Comparison of ENCODE assay signal across 14 mouse cellular contexts in genomic region chr6:127684981-127685380, GRCm38 (mm10).
DNase-seq lines count a peak whose midpoint lies in the region; ATAC-seq and TF ChIP-seq lines count a peak whose summit lies in the region.
"Had no signal": no experiment of that assay in that cellular context is flagged by ENCODE, and none has a peak within 500 bp of the region (broad histone marks: within the 10 kb centered on the region; RNA-seq: fewer than 3 reads in every experiment).

No protein-coding gene starts in this region.

- no peak overlapping the region for H3K9ac ChIP-seq in forebrain, embryonic 15.5 days (replicated peaks)
- H3K9ac ChIP-seq in hindbrain, postnatal 0 days (replicated peaks; ENCODE audit: low read length), result no peak overlapping the region
- no peak overlapping the region for H3K9ac ChIP-seq in kidney, embryonic 16.5 days (replicated peaks; ENCODE audit: low read length)
- H3K9ac ChIP-seq: heart, embryonic 12.5 days had no signal

- H3K27me3 ChIP-seq in forebrain, embryonic 15.5 days, result no peaks in the 10 kb centered on the region
- H3K27me3 ChIP-seq in forebrain, embryonic 10.5 days (ENCODE audit: poor library complexity, severe bottlenecking), result no peaks in the 10 kb centered on the region
- no peaks in the 10 kb centered on the region for H3K27me3 ChIP-seq in hindbrain, postnatal 0 days (ENCODE audit: insufficient read depth, low read length)
- H3K27me3 ChIP-seq in kidney, embryonic 16.5 days (ENCODE audit: insufficient read depth, low read length), result 0 out of 2 replicates have a peak, but pooled peaks cover 3% of the 10 kb centered on the region

- no peak overlapping the region for H3K4me2 ChIP-seq in forebrain, embryonic 15.5 days (replicated peaks)
- H3K4me2 ChIP-seq in hindbrain, postnatal 0 days (ENCODE audit: low read depth, low read length), result no peak overlapping the region
- H3K4me2 ChIP-seq in kidney, embryonic 16.5 days (replicated peaks; ENCODE audit: low read depth, low read length), result no peak overlapping the region
- H3K4me2 ChIP-seq: heart, embryonic 12.5 days had no signal

- DNase-seq in forebrain, embryonic 10.5 days (ENCODE audit: extremely low spot score, low spot score), result no peak
- DNase-seq in ovary, postnatal 36 days (ENCODE audit: low spot score), result peak; percentile 13
- DNase-seq in ovary, postnatal 10 days (ENCODE audit: low spot score), result no peak
- peak; percentile 80 for DNase-seq in hindbrain, postnatal 0 days (ENCODE audit: low spot score)
- DNase-seq in urinary bladder, postnatal 4 days (ENCODE audit: low spot score in 2 of 2), result no peak
- no peak for DNase-seq in layer of hippocampus, adult 9-10 months (ENCODE audit: low spot score)
- DNase-seq: layer of hippocampus, adult 9-11 months; lung, adult 18-20 months; thymus, adult 2 months had no signal

- H3K4me3 ChIP-seq in forebrain, embryonic 15.5 days, result no peak overlapping the region
- H3K4me3 ChIP-seq in forebrain, embryonic 10.5 days, result no peak overlapping the region
- H3K4me3 ChIP-seq in hindbrain, postnatal 0 days (ENCODE audit: low read length), result no peak overlapping the region
- no peak overlapping the region for H3K4me3 ChIP-seq in kidney, embryonic 16.5 days (ENCODE audit: low read length)
- H3K4me3 ChIP-seq: erythroblast, embryonic 14.5 days; heart, embryonic 12.5 days; megakaryocyte, embryonic 14.5 days had no signal

- WGBS in forebrain, embryonic 15.5 days, result 39% methylated on average over 4 of the region's 4 CpGs
- 86% methylated on average over 4 of the region's 4 CpGs for WGBS in forebrain, embryonic 10.5 days
- 15% methylated on average over 4 of the region's 4 CpGs for WGBS in hindbrain, postnatal 0 days
- 75% methylated on average over 4 of the region's 4 CpGs for WGBS in kidney, embryonic 16.5 days

- peak overlapping the region; percentile 41; the same call in 1 of the 2 replicates for H3K27ac ChIP-seq in forebrain, embryonic 15.5 days (replicated peaks)
- no peak overlapping the region for H3K27ac ChIP-seq in forebrain, embryonic 10.5 days
- H3K27ac ChIP-seq in hindbrain, postnatal 0 days, result peak overlapping the region; percentile 7; the same call in 1 of the 2 replicates
- H3K27ac ChIP-seq in kidney, embryonic 16.5 days (ENCODE audit: low read length), result no peak overlapping the region

- H3K9me3 ChIP-seq in forebrain, embryonic 15.5 days, result no peaks in the 10 kb centered on the region
- H3K9me3 ChIP-seq in forebrain, embryonic 10.5 days, result no peaks in the 10 kb centered on the region
- no peaks in the 10 kb centered on the region for H3K9me3 ChIP-seq in hindbrain, postnatal 0 days (ENCODE audit: low read length)
- H3K9me3 ChIP-seq in kidney, embryonic 16.5 days (ENCODE audit: low read length), result no peaks in the 10 kb centered on the region
- H3K9me3 ChIP-seq: heart, embryonic 12.5 days; megakaryocyte, embryonic 14.5 days had no signal

- H3K4me1 ChIP-seq in forebrain, embryonic 15.5 days, result peaks cover 19% of the 10 kb centered on the region
- no peaks in the 10 kb centered on the region for H3K4me1 ChIP-seq in forebrain, embryonic 10.5 days
- peaks cover 3% of the 10 kb centered on the region; the same call in 1 of the 2 replicates for H3K4me1 ChIP-seq in hindbrain, postnatal 0 days (ENCODE audit: insufficient read depth, low read length)
- no peaks in the 10 kb centered on the region for H3K4me1 ChIP-seq in kidney, embryonic 16.5 days (ENCODE audit: insufficient read depth, low read length)

- H3K36me3 ChIP-seq in forebrain, embryonic 15.5 days, result no peaks in the 10 kb centered on the region
- H3K36me3 ChIP-seq in forebrain, embryonic 10.5 days (replicated peaks), result no peaks in the 10 kb centered on the region
- no peaks in the 10 kb centered on the region for H3K36me3 ChIP-seq in hindbrain, postnatal 0 days (ENCODE audit: insufficient read depth, low read length)
- H3K36me3 ChIP-seq in kidney, embryonic 16.5 days (ENCODE audit: insufficient read depth, low read length), result no peaks in the 10 kb centered on the region
- H3K36me3 ChIP-seq: heart, embryonic 12.5 days had no signal

- peak; percentile 42; the same call in 1 of the 2 replicates for ATAC-seq in forebrain, embryonic 15.5 days (replicated peaks)
- ATAC-seq in hindbrain, postnatal 0 days, result peak; percentile 83
- ATAC-seq in kidney, embryonic 16.5 days (ENCODE audit: low FRiP score, low TSS enrichment), result no peak

- no peak for TF ChIP-seq CTCF in hindbrain, postnatal 0 days (IDR thresholded peaks at IDR 0.05; ENCODE audit: low read depth)

Comparison
In these comparisons a context has a peak if more than half of its experiments do, and no peak if none do; other contexts are left out.
1. H3K27ac ChIP-seq: peak in forebrain, embryonic 15.5 days (single experiment) and hindbrain, postnatal 0 days (single experiment); none in forebrain, embryonic 10.5 days (single experiment) and kidney, embryonic 16.5 days (single experiment).
2. DNase-seq: peak in ovary, postnatal 36 days (single experiment) and hindbrain, postnatal 0 days (single experiment); none in forebrain, embryonic 10.5 days (single experiment), ovary, postnatal 10 days (single experiment), urinary bladder, postnatal 4 days (0 of 2) and layer of hippocampus, adult 9-10 months (single experiment).